Mouse (Mus musculus): Measurements from ENCODE around the gene Trpv1.

DNA sequence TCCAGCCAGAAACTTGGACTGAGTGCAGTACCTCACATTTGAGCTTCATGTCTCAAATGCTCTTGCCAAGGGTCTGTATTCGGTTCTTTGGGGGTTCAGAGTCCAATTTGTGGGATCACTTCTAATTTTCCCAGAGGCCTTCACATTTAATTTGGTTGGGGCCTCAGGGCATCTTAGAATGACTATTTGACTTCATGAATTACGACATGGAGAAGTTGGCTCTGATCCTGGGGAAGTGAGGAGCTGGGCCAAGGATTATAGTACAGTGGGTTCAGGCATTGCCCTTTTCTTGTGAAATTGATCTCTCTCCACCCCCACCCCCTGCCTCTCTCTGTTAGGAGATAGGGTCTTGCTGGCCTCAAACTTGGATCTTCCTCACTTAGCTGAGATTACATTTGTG is 33.1 kb upstream of the Trpv1 start:
- TF ChIP-seq POLR2A (IDR thresholded peaks at IDR 0.05; ENCODE audit: insufficient read depth, low read depth, low read length) (no peak), CTCF (IDR thresholded peaks at IDR 0.05; ENCODE audit: insufficient read depth, low read depth, low read length) (no peak)

Measured in olfactory bulb, adult 2 months (tissue).